Mouse (Mus musculus): ENCODE measurements around the gene Gm4707.
"Not testable (repeated sequence)": the region's sequence is repeated elsewhere in the genome, so short reads cannot be mapped to it uniquely, and the experiment has no call there.

The Gm4707 gene

DNA sequence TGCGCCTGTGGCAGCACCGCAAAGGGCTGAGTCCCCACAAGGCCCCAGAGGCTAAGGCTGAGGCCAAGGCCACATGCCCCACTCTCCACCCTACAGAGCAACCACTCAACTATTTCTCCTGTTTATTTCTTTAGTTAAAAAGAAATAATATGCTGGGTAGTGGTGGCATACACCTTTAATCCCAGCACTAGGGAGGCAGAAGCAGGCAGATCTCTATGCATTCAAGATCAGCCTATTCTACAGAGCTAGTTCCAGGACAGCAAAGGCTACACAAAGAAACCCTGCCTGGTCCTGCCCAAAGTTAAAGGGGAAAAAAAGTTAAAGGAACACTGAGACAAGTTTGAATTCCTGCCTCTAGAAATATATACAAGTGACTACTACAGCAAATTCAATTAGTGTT lies at the start of gene Gm4707:
TSS of gene Gm4707 (minus strand) at position 101 of the 400 bp plus-strand sequence.
- no peak for DNase-seq (ENCODE audit: low read depth, low spot score)

DNA sequence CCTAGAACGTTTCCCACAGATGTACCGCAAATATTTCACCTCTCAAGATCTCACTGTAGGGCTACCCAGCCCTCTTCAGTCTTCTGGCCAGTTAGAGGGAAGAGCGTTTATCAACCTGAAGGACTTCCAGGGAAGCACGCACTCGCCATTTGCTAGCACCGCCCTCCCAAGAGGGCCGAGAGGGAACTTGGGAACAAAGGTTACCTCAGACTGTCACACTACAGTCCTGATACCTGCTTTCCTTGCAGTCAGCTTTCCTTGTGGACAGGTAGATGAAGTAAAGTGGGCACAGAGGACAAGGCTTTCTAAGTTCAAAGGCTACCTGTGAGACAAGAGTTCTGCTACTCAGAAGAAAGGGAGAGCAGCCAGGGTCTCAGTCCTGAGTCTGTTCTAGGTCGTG lies 47.1 kb upstream of the Gm4707 start:
- no peak for DNase-seq (ENCODE audit: low read depth, low spot score)

DNA sequence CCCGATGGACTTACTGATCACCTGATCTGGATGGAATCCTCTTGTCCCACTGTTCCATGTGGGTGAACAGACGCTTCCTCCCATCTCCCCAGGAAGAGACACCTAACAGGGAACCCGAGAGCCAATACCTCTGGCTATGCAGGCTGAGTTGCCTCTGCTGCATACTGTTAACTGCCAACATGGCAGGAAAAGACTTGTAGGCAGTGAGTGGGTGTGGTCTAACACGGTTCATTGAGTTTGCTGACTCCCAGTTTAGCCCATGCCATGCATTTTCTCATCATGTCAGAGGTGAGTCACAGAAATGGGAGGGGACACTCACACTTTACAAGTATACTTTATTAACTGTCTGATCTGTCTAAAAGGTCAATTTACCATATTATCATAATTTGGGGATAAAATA lies 36.1 kb upstream of the Gm4707 start:
- no peak for DNase-seq (ENCODE audit: low read depth, low spot score)

DNA sequence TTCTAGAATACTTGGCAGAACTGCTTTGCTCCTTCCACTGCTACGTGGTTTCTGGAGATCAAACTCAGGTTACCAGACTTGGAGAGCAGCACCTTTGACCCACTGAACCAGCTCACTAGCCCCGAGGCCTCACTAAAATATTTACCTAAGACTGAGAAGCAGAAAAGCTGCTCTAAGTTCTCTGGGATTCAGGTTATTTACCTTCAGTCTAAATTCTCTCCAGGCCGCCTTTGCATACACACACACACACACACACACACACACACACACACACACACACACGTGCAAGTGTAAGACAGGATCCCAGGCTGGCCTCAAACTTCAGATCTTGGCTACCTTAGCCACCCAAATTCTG lies 31.6 kb upstream of the Gm4707 start:
- no peak for DNase-seq (ENCODE audit: low read depth, low spot score)

DNA sequence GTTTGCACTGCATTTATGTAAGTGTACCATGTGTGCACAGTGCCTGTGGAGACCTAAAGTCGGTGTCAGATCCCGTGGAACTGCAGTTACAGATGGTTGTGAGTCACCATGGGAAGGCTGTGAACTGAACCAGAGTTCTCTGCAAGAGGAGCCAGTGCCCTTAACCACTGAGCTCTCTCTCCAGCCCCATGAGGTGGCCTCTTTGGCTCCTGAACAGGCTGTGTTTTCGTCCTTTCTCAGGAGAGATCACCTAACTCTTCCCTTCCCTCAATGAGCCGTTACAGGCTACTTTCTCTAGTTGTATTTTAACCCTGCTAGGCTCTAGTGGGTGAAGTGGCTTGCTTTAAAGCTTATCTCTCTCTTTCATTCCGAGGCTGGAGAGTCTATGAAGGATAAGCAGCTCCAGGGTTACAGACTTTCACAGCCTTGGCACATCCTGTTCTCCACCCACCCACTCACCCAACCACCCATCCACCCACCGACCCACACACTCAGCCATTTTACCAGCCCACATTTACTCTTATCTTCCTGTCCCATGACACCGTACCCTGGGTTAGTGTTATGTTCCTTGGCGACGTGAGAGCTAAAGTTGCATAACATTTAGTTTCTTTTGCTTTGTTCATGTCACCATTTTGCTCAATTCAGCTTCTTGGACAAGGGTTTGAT lies 31.1 kb upstream of the Gm4707 start:
- no peak for DNase-seq (ENCODE audit: low read depth, low spot score)

DNA sequence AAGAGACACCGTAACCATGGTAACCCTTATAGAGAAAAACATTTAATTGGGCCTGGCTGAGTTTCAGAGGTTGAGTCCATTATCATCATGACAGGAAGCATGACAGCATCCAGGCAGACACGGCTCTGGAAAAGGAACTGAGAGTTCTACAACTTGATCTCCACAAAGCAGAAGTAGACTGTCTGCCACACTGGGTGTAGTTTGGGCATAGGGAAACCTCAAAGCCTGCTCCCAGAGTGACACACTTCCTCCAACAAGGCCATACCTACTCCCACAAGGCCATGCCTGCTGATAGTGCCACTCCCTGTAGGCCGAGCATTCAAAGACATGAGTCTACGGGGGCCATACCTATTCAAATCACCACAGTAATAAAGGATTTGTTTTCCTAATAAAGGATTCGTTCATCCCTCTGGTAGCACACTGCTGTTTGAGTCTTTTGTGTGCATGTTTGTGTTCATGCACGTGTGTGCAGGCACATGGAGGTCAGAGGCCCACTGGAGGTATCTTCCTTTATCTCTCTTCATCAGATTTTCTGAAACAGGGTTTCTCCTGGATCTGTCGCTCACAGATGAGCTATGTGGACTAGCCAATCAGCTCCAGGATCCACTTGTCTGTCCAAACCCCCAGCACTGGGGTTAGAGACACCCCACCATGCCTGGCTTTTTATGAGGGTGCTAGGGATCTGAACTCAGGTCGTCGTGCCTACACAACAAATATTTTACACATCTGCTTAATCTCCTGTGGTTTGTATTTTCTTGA lies 30.2 kb upstream of the Gm4707 start:
- DNase-seq (ENCODE audit: low read depth, low spot score): no peak

DNA sequence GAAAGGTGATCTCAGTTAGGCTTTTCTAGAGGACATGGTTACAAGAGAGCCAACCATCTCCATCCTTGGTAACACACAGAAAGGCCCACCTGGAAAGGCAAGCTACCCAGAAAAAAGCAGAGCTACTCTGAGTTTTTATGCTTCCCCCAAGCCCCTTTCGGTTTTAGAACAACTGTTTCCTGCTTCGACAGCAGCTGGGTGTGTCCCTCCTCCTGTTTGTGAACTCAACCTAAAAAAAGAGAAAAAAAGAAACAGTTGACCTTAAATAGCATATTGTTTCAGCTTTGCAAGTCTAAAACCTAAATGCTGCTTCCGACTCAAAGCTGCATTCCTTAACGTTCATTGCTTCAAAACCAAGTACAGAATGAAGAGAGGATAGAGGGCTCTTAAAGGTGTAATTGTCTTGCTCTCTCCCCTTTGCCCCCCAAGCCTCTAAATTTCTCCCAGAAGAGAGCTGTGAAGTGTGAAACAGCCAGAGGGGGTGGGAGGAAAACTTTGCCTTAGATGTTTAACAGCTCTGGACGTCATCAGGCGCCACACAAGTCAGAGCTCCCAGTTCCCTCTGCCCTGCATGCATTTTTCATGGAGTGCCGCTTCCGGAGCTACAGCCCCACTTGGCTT lies 26.6 kb upstream of the Gm4707 start:
- no peak for DNase-seq (ENCODE audit: low read depth, low spot score)

DNA sequence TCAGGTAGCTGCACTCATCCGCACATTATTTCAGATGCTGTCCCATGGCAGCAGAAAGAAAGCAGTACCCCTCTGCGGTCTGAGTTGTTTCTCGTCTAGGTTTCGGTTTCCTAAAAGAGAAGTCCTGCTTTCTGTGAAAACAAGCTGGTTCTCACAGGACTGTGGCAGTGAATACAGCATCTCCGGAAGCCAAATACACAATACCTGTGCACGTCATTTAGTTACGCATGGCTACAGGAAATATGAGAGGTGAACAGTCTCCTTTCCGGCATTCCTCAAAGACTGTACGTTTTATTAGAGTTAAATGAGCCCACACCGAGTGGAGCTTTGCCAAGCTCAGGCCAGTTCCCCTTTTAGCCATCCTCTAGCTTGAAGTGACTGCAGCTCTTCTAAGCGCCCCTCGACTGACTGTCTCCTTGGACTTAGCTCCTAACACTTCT lies 26.1 kb upstream of the Gm4707 start:
- no peak for DNase-seq (ENCODE audit: low read depth, low spot score)

DNA sequence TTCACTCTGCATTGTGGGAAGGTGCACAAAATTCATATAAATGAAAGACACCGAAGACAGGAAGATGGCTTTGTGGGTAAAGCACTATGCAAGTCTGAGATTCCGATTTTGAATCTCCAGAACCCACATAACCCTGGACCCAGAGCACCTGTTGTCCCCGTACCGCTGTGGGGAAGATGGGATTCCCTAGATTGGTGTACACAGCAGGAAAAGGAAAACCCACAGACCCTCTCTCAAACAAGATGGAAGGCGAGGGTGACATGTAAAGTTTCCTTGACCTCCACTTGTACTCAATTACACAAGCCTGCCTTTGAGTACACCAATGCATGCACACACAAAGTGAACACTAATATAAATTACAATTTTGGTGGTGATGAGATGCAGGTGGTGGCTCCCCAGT lies 25.0 kb upstream of the Gm4707 start:
- DNase-seq (ENCODE audit: low read depth, low spot score): no peak

DNA sequence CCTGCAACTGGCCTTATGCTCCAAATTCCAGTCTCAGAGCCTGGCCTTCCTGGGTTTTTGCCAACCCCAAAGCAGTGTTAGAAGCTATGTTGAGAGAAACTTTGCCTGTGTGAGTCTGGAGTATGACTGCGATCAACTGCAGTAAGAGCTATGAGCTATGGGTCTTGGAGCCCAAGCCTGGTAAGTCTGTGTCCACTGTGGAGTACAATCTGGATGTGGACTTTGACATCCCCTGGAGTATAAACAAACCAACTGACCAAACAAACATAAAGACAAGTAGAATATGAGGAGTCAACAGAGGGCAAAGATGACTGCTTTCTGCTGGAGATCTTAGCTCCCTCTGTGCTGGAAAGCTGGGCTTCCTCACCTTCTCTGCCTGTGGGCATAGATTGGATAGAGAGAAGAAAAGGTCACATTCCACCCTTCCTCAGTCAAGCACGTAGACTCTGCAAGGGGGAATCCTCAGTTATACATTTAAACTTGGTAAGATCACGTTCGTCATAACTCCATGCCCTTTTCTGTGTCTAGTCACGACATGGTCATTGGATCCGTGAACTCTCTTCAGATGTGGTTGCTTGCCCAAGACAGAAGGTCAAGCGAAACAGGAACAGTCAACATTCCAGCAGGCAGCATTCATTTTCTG lies 23.8 kb upstream of the Gm4707 start:
- no peak for DNase-seq (ENCODE audit: low read depth, low spot score)

DNA sequence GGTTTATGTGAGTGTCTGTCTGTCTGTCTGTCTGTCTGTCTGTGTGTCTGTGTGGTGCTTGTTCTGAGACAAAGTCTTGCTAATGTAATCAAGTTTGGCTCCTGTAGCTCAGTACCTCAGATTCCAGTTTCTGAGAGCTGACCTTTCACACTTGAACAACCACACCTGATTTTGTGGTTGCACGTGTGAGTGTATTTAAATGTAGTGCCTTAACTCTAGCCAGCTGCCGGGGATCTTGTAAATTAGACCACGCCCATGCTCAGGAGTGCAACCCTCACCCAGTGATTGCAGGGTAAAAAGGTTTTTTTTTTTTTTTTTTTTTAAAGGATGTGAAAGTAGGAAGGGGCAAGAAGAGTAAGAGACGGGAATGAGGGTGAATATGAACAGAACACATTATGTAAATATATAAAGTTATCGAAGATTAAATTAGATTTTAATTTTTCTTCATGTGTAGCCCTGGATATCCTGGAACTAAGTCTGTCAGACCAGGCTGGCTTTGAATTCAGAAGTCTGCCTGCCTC lies 19.7 kb upstream of the Gm4707 start:
- DNase-seq (ENCODE audit: low read depth, low spot score): no peak

DNA sequence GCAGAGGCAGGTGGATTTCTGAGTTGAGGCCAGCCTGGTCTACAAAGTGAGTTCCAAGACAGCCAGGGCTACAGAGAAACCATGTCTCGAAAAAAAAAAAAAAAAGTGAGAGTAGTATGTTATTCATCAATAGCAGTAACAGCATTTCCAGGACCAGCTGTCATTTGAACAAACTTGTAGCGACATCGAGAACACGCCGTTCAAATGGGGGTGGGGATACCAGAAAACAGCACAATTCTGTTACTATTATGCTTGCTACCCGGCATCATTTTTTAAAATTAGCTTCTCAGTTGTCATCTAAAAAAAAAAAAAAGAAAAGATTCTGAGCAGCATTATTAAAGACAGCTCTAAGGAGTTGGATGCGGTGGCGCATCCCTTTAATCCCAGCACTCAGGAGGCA lies 17.8 kb upstream of the Gm4707 start:
- DNase-seq (ENCODE audit: low read depth, low spot score): no peak

DNA sequence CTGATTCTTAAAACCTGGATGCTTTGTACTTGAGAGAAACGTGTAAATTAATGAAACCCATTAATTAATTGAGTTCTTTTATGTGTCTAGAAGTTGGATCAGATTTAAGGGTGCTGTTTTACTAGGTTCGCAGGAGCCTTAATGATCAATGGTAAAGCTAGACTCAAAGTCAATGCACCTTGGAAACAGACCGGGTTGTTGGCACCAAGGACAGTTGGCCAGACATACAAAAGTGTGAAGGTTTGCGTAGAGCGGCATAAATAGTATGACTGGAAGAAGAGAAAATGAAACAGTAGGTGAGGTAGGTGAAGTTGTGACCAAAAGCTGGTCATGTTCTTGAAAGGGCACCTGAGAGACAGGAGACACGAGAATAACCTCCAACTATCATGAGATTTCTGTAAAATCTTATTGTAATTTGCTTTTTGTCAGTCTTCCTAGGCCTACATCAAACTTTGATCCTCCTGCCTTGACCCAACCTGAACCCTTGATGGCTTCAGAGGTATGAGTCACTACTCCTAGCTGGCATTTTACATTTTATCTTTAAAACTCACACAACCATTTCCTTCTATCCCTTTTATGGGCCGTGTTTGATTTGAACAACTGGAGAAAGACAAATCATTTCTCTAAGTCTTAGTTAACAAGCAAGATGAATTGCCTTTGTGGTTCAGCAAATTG lies 16.8 kb upstream of the Gm4707 start:
- no peak for DNase-seq (ENCODE audit: low read depth, low spot score)

DNA sequence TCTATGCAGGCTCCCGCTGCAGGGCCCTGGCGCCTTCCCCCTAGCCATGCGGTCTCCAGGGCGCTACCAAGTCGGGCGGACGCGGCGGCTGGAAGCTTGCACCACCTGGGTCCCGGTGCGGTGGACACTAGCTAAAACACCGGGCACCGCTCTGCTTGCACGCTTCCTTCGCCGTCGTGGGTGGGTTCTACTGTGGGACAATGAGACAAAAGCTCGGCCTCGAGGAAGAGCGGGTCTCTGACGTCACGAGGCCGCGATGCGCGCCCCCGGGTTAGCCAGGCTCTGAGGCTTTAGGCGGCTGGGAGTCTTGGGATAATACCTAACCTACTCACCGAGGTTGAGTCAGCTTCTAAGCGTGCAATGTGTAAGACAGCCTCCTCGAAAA lies 16.0 kb upstream of the Gm4707 start:
- peak; percentile 55 for DNase-seq (ENCODE audit: low read depth, low spot score)

DNA sequence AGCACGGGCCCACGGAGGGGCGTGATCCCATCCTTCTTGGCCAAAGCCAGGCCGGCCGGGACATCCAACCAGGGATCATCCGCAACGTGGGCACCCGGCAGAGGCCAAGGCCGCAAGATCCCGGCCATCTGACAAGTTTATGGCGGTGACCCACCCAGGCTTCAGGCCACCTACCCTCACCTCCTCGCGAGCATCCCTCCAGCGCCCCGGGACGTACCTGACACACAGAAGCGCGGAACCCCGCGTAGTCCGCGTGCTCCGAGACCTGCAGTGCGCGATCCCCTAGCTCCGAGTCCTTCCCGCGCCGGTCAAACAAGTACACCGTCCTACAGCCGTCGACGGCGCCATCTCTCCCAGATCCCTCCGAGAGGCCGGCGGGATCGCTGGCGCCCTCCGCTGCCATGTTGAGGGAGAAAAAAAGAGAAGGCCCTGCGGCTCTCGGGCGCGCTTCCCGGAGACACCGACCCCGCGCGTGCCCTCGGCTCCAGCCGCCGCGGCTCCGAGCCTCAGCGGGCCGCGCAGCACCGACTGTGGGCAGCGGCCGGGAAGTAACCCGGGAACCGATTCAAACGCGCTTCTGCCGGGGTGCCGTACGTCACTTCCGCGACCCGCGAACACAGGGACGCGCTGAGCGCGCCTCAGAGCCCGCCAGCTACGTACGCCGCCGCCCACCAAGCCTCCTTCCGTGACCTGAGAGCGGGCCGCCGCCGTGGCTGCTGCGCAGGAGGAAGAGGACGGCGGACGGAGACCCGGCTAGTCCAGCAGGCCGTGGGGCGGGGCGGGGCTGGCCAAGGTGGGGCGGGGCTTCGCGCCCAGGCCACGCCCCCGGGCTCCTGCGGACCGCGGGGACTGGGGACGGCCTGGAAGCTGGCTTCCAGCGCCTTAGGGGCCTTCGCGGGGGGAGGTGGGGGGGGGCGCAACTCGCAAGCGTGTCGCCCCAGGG lies 15.3 kb upstream of the Gm4707 start, which contains the start of gene Smchd1:
TSS of gene Smchd1 (minus strand) at position 582 of the 943 bp plus-strand sequence.
- DNase-seq (ENCODE audit: low read depth, low spot score): peak; percentile 77

DNA sequence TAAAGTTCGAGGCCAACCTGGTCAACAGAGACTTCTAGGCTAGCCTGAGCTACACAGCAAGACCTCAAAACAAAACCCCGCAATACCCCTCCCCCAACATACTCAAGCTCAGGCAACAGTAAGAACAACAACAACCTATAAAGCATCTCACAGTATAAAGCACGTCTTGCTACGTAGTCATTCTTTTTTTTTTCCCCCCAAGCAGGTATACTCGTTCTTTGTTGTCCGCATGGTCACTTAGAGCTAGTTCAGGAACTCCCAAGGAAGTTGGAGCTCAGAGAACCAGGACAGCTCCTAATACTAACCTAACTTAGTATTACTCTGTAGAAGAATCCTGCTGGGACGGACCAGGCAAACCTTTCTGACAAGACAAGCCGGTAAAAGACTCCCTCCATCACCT lies 14.4 kb upstream of the Gm4707 start:
- no peak for DNase-seq (ENCODE audit: low read depth, low spot score)

DNA sequence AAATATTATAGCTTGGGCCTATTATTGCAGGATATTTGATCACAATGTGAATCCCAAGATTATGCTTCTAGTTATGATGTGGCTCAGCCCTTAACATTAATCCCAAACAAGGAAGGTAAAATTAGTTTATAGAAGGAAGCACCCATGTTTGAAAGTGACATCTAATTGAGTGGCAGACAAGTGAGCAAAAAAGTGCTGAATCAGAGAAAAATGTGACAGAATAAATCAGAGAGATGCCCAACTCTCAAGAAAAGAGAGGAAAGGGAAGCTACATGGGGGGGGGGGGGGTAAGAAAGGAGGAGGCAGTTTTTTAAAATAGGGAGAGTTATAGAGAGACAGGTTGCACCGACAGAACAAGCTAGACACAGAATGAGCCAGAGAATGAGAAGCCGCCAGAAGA lies 11.5 kb upstream of the Gm4707 start:
- DNase-seq (ENCODE audit: low read depth, low spot score): no peak

DNA sequence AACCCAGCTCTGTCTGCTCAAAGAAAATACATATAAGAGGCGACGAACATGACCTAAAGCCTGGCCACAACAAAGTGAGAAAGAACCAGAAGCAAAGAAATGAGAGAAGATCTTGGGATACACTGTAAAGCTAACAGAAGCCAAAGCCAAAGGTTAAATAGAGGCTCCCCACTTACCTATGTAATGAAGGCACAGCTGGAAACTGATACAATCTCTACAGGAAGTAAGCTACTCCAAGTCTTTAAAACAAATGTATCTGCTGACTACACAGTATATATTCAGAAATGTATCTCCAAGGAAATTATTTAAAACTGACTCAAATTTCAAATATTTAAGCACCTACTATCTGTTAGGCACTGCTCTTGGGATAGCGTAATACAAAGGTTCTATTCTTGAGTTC lies 594 bp upstream of the Gm4707 start:
- DNase-seq (ENCODE audit: low read depth, low spot score): no peak

DNA sequence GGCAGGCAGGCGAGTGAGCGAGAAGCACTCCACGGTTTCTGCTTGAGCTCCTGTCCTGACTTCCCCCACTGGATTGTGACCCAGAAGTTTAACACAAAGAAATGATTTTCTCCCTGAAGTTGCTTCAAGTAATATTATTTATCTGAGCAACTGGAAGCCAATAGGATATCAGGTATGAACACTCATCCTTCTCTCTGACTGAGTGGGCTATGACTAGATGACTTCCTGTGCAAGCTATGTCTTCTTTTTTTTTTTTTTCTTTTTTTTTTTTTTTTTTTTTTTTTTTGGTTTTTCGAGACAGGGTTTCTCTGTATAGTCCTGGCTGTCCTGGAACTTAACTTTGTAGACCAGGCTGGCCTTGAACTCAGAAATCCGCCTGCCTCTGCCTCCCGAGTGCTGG lies 2.4 kb downstream of the Gm4707 start:
- not testable (repeated sequence) for DNase-seq (ENCODE audit: low read depth, low spot score)

DNA sequence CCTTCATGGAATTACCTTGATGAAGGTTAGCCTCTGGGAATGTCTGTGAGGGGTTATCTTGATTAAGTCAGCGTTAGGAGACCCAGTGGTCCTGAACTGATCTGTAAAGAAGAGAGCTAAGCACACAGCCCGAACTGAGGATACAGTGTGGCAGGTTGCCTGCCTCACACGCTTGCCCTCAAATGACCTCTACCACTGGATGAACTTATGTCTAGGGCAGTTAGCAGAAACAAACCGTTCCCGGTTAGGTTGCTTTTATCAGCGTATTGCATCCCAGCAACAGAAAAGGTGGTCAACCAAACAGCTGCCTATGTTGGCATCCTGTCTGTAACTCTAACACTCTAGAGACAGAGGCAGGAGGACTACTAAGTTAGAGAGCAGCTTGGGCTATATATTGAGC lies 14.5 kb downstream of the Gm4707 start:
- DNase-seq (ENCODE audit: low read depth, low spot score): no peak

DNA sequence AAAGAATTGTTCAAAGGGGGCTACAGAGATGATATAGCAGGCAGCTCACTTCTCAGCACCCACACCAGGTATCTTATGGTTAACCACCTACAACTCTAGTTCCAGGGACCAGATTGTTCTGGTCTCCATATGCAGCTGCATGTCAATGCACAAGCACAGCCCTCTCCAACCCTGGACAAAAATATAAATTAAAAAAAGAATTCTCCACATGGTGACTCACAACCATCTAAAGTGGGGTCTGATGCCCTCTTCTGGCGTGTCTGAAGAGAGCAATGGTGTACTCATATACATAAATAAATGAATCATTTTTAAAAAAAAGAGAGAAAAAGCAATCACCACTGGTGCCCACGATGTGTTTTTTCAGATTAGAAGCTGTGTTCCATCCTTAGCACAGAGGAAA lies 15.0 kb downstream of the Gm4707 start:
- no peak for DNase-seq (ENCODE audit: low read depth, low spot score)
